8 mouse cellular contexts compared by ENCODE assay signal in the genomic region with DNA sequence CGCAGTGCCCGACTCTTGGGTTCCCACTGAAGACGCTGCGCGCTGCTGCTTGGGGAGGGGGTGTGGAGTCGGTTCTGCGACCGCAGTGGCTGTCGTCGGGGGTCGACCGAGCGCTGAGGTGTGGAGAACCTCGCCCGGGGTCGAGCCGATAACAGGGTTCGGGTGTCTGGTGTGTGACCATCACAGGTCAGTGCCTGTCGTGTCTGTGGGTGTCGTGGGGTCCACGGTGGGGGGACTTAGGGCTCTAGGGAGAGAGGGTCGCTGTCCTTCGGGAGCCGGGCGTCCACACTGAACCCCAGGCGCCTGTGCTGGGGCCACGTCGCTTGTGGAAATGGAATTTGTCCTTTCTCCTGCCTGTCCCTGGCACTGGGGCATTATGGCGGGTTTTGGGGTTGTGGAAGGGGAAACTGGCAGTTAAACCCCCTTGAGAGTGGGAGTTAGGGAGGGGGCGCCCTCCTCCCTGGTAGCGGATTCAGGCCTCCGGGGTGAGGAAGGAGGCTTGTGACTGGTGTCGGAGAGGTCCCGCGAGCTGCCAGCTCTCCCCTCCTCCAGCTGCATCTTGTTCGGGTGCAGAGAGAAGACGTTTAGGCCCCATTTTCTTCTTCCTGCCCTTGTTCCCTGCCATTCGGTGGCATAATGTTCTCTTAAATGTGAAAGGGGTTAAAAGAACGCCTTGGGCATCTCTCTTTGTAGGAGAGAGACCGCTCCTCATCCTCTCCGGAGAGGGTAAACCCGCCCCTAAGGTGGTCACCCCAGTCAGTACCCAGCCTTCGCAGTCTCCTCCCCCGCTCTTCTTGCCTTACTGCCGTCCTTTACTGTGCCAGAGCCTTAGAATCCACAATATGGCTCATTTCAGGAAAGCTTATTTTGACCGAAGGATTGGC. TPM values are rescaled to one million over a fixed set of nuclear protein-coding genes. Genes with fewer than 3 reads are reported as not detected.
DNase-seq lines count a peak whose midpoint lies in the region; ATAC-seq and TF ChIP-seq lines count a peak whose summit lies in the region.

No protein-coding gene starts in this region.

- H3K4me3 ChIP-seq in embryonic facial prominence, embryonic 12.5 days: peak overlapping the region; percentile 66
- H3K4me3 ChIP-seq in heart, adult 2 months: peak overlapping the region; percentile 72
- H3K4me3 ChIP-seq in midbrain, embryonic 16.5 days (ENCODE audit: low read depth, low read length): peak overlapping the region; percentile 75

- no peak for TF ChIP-seq CTCF in heart, adult 2 months (IDR thresholded peaks at IDR 0.05)

- peaks cover 9% of the 10 kb centered on the region for H3K79me2 ChIP-seq in heart, adult 2 months (replicated peaks; ENCODE audit: control insufficient read depth, insufficient read depth, low read length)

- TF ChIP-seq EP300 in heart, adult 2 months (IDR thresholded peaks at IDR 0.05; ENCODE audit: insufficient read depth, low read depth, low read length): 0 out of 2 replicates have a peak, but pooled peaks have one; percentile 11

- no peaks in the 10 kb centered on the region for H3K27me3 ChIP-seq in embryonic facial prominence, embryonic 12.5 days
- no peaks in the 10 kb centered on the region for H3K27me3 ChIP-seq in heart, adult 2 months (ENCODE audit: control insufficient read depth, insufficient read depth, low read length)
- H3K27me3 ChIP-seq in midbrain, embryonic 16.5 days (ENCODE audit: control insufficient read depth, insufficient read depth, low read depth, low read length): no peaks in the 10 kb centered on the region

- no peaks in the 10 kb centered on the region for H3K9me3 ChIP-seq in embryonic facial prominence, embryonic 12.5 days
- no peaks in the 10 kb centered on the region for H3K9me3 ChIP-seq in midbrain, embryonic 16.5 days (replicated peaks; ENCODE audit: control insufficient read depth, low read length, poor library complexity, severe bottlenecking)

- no peaks in the 10 kb centered on the region for H3K36me3 ChIP-seq in embryonic facial prominence, embryonic 12.5 days
- H3K36me3 ChIP-seq in heart, adult 2 months (ENCODE audit: control insufficient read depth, insufficient read depth, low read length): peaks cover 26% of the 10 kb centered on the region
- H3K36me3 ChIP-seq in midbrain, embryonic 16.5 days (ENCODE audit: control insufficient read depth, insufficient read depth, low read length): no peaks in the 10 kb centered on the region

- peaks cover 14% of the 10 kb centered on the region for H3K4me1 ChIP-seq in embryonic facial prominence, embryonic 12.5 days
- peaks cover 8% of the 10 kb centered on the region for H3K4me1 ChIP-seq in heart, adult 2 months (ENCODE audit: control insufficient read depth, insufficient read depth, low read length)
- H3K4me1 ChIP-seq in midbrain, embryonic 16.5 days (ENCODE audit: control insufficient read depth, insufficient read depth, low read length): peaks cover 21% of the 10 kb centered on the region

- H3K4me2 ChIP-seq in embryonic facial prominence, embryonic 12.5 days (replicated peaks): peak overlapping the region; percentile 81
- peak overlapping the region; percentile 85 for H3K4me2 ChIP-seq in midbrain, embryonic 16.5 days (ENCODE audit: low read length)

- peak; percentile 61 for TF ChIP-seq POLR2A in heart, adult 2 months (IDR thresholded peaks at IDR 0.05; ENCODE audit: insufficient read depth, low read depth, low read length)

- intact Hi-C loops in heart, adult 2 months (cut with DNase I): loop anchor here (1.0 kb wide), 1 partner anchor 48 kb away; no protein-coding TSS in a partner anchor

- peak overlapping the region; percentile 100 for H3K27ac ChIP-seq in embryonic facial prominence, embryonic 12.5 days
- H3K27ac ChIP-seq in heart, adult 2 months: peak overlapping the region; percentile 100
- peak overlapping the region; percentile 100 for H3K27ac ChIP-seq in midbrain, embryonic 16.5 days (ENCODE audit: low read length)

- ATAC-seq in embryonic facial prominence, embryonic 12.5 days (ENCODE audit: insufficient number of reproducible peaks, insufficient read depth, low FRiP score, low TSS enrichment): peak; percentile 1; the same call in 1 of the 2 replicates
- ATAC-seq in midbrain, embryonic 16.5 days: no peak; the same call in 1 of the 2 replicates

- peak; percentile 47 to 61 for DNase-seq in left cerebral cortex, adult 18-20 months (ENCODE audit: low spot score in 2 of 2)
- DNase-seq in left cerebral cortex, adult 11 months (ENCODE audit: low spot score): no peak
- peak; percentile 75 to 82 for DNase-seq in heart, adult 2 months
- peak; percentile 54 to 58 for DNase-seq in kidney, adult 8-10 months
- DNase-seq in liver: peak; percentile 77
- DNase-seq in spleen, postnatal 10 days (ENCODE audit: low spot score in 2 of 2): peak; percentile 69 to 91

- under 1% methylated on average over 46 of the region's 46 CpGs for whole genome bisulfite sequencing in embryonic facial prominence, embryonic 12.5 days
- under 1% methylated on average over 46 of the region's 46 CpGs for WGBS in heart, adult 2 months
- WGBS in midbrain, embryonic 16.5 days: under 1% methylated on average over 44 of the region's 46 CpGs

- peak overlapping the region; percentile 98 for H3K9ac ChIP-seq in embryonic facial prominence, embryonic 12.5 days
- peak overlapping the region; percentile 97 for H3K9ac ChIP-seq in heart, adult 2 months (ENCODE audit: low read depth, low read length)
- peak overlapping the region; percentile 98 for H3K9ac ChIP-seq in midbrain, embryonic 16.5 days (ENCODE audit: low read depth, low read length)

RNA-seq across cellular contexts. Expression of gene Kmt2e, which starts 0.6 kb away (rescaled TPM):
- total RNA-seq in left cerebral cortex, adult 18-20 months (2021): 10 to 100 TPM; 92.8 to 98.6 TPM
- 118 and 120 TPM in 2 replicates for polyA plus RNA-seq in embryonic facial prominence, embryonic 12.5 days (2016; fragmentation: Nextera tagmentation; extraction: Ambion mirVana)
- total RNA-seq in heart, adult 2 months (2021): 10 to 100 TPM; 38.1 to 48.5 TPM
- 14.4 and 18.1 TPM in 2 replicates for polyA plus RNA-seq in heart, adult 2 months (2012; rRNA removed)
- polyA plus RNA-seq in midbrain, embryonic 16.5 days (2015; fragmentation: Nextera tagmentation; extraction: Ambion mirVana): 162 and 178 TPM in 2 replicates
